Mouse (Mus musculus): ENCODE data around the gene Rhbdf2. TPM values are rescaled to one million over a fixed set of nuclear protein-coding genes. Genes with fewer than 3 reads are reported as not detected.

The Rhbdf2 gene
- total and polyA plus RNA-seq, 3 experiments: 6.4 to 13.7 TPM; not detected in 1

DNA sequence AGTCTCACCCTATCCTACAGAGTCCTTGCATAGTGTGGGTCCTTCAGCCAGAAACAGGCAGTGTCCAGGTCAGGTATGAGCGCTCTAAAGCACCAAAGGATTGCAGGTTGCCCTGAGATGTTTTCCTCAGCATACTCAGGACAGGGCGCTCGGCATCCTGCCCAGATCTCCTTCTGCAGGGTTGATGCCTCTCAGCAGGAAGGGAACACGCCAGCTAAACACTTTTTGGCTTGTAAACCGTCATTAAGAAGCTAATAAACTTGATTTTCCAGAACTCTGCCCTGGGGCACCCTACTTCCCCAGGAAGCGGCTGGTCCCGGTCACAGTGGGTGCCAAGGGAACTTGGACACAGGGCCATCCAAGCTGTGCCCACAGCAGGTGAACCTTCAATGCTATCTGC lies 7.7 kb downstream of the Rhbdf2 start:
- H3K36me3 ChIP-seq (ENCODE audit: control insufficient read depth in 1 of 2, insufficient read depth in 2 of 2, low read length in 2 of 2): peaks cover 0 to 36% of the 10 kb centered on the region in 2 experiments; a peak in 2 of 4 replicates
- no peaks in the 10 kb centered on the region for H3K9me3 ChIP-seq (replicated peaks; ENCODE audit: insufficient read depth, low read length)
- TF ChIP-seq RCOR1 (IDR thresholded peaks at IDR 0.05; ENCODE audit: low read depth, low read length): no peak
- no peak for TF ChIP-seq POLR2AphosphoS5 (IDR thresholded peaks at IDR 0.05; ENCODE audit: borderline replicate concordance, low read depth, low read length)
- TF ChIP-seq KAT2A (conservative IDR thresholded peaks at IDR 0.05; ENCODE audit: low read depth, low read length): no peak
- no peak for TF ChIP-seq ZNF384 (IDR thresholded peaks at IDR 0.05; ENCODE audit: low read depth, low read length)
- no peak overlapping the region for H3K4me3 ChIP-seq (ENCODE audit: control insufficient read depth in 1 of 2, insufficient read depth in 1 of 2, low read depth in 2 of 2, low read length in 2 of 2)
- H3K27ac ChIP-seq (ENCODE audit: control insufficient read depth, low read depth, low read length): no peak overlapping the region
- H3K27me3 ChIP-seq (ENCODE audit: control insufficient read depth in 1 of 2, insufficient read depth in 2 of 2, low read length in 2 of 2): no peaks in the 10 kb centered on the region
- no peak overlapping the region for H3K9ac ChIP-seq (ENCODE audit: control insufficient read depth, low read depth, low read length, poor library complexity, severe bottlenecking)
- no peak for DNase-seq (ENCODE audit: low read depth, low spot score)
- H3K79me2 ChIP-seq (ENCODE audit: control insufficient read depth, insufficient read depth, low read length, poor library complexity): peaks cover 6% of the 10 kb centered on the region
- peaks cover 22 to 69% of the 10 kb centered on the region in 2 experiments for H3K4me1 ChIP-seq (ENCODE audit: control insufficient read depth in 1 of 2, insufficient read depth in 2 of 2, low read length in 2 of 2)

DNA sequence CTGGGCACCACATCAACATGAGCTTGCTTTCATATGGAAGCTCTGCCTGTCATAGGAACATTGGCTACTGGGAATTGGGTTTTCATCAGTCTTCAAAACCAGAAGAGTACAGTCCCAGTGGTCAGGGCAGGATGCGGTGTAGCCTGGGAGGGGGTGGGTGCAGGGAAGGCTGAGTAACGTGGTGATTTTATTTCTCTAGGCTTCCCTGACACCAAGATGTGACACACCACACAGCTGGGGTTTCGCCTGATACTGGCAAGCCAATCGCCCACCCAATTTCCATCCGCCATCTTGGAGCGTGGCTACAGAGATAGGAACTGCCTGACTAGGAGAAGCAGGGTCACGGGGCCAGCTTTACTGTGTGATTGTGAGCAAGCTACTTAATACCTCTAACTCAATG lies 8.2 kb downstream of the Rhbdf2 start:
- Histone ChIP-seq H3K27ac (ENCODE audit: control insufficient read depth, low read depth, low read length) (no peak overlapping the region), H3K27me3 (ENCODE audit: control insufficient read depth in 1 of 2, insufficient read depth in 2 of 2, low read length in 2 of 2) (no peaks in the 10 kb centered on the region), H3K9ac (ENCODE audit: control insufficient read depth, low read depth, low read length, poor library complexity, severe bottlenecking) (no peak overlapping the region), H3K79me2 (ENCODE audit: control insufficient read depth, insufficient read depth, low read length, poor library complexity) (peaks cover 3% of the 10 kb centered on the region), H3K36me3 (ENCODE audit: control insufficient read depth in 1 of 2, insufficient read depth in 2 of 2, low read length in 2 of 2) (peaks cover 0 to 36% of the 10 kb centered on the region in 2 experiments; a peak in 2 of 4 replicates), H3K9me3 (replicated peaks; ENCODE audit: insufficient read depth, low read length) (no peaks in the 10 kb centered on the region), H3K4me3 (ENCODE audit: control insufficient read depth in 1 of 2, insufficient read depth in 1 of 2, low read depth in 2 of 2, low read length in 2 of 2) (no peak overlapping the region), H3K4me1 (ENCODE audit: control insufficient read depth in 1 of 2, insufficient read depth in 2 of 2, low read length in 2 of 2) (peaks cover 22 to 69% of the 10 kb centered on the region in 2 experiments)
- no peak for TF ChIP-seq RCOR1 (IDR thresholded peaks at IDR 0.05; ENCODE audit: low read depth, low read length)
- no peak for TF ChIP-seq MXI1 (IDR thresholded peaks at IDR 0.05; ENCODE audit: low read depth, low read length)
- TF ChIP-seq UBTF (IDR thresholded peaks at IDR 0.05; ENCODE audit: borderline replicate concordance, insufficient read depth, low read depth, low read length): no peak
- no peak for TF ChIP-seq MYC (IDR thresholded peaks at IDR 0.05; ENCODE audit: low read depth, low read length)
- TF ChIP-seq GATA1 (IDR thresholded peaks at IDR 0.05; ENCODE audit: low read depth, low read length): no peak
- no peak for TF ChIP-seq ETS1 (IDR thresholded peaks at IDR 0.05; ENCODE audit: low read depth, low read length)
- no peak for TF ChIP-seq NRF1 (IDR thresholded peaks at IDR 0.05; ENCODE audit: insufficient read depth, low read depth, low read length, poor library complexity, severe bottlenecking)
- no peak for TF ChIP-seq ELF1 (IDR thresholded peaks at IDR 0.05; ENCODE audit: low read depth, low read length)
- no peak for TF ChIP-seq MAFK (IDR thresholded peaks at IDR 0.05; ENCODE audit: borderline replicate concordance, low read depth, low read length)
- no peak for TF ChIP-seq POLR2AphosphoS5 (IDR thresholded peaks at IDR 0.05; ENCODE audit: borderline replicate concordance, low read depth, low read length)
- no peak for TF ChIP-seq USF1 (IDR thresholded peaks at IDR 0.05; ENCODE audit: low read depth, low read length)
- no peak for TF ChIP-seq ZC3H11A (IDR thresholded peaks at IDR 0.05; ENCODE audit: low read depth, low read length)
- no peak for DNase-seq (ENCODE audit: low read depth, low spot score)
